Mouse (Mus musculus): ENCODE measurements around the gene Rab34. TPM values are rescaled to one million over a fixed set of nuclear protein-coding genes. Genes with fewer than 3 reads are reported as not detected.

The Rab34 gene
- total and polyA plus RNA-seq, 3 experiments = 0.17 to 1.4 (median 0.50) TPM

- TF ChIP-seq PAX5 (IDR thresholded peaks at IDR 0.05; ENCODE audit: low read length) (no peak), E2F4 (IDR thresholded peaks at IDR 0.05; ENCODE audit: insufficient replicate concordance, low read depth, low read length) (no peak), BHLHE40 (IDR thresholded peaks at IDR 0.05; ENCODE audit: low read depth, low read length) (peak; percentile 52), MYC (IDR thresholded peaks at IDR 0.05; ENCODE audit: low read depth, low read length) (no peak), POLR2AphosphoS2 (IDR thresholded peaks at IDR 0.05; ENCODE audit: low read depth, low read length) (peak; percentile 22; the same call in 1 of the 2 replicates)
Measured at GRCm38 (mm10) chr11:78164924-78165760, 23.1 kb upstream of the Rab34 start, which contains the start of gene Traf4 (continued).

GRCm38 (mm10) chr11:78165761-78166109 is 22.5 kb upstream of the Rab34 start:
- Histone ChIP-seq H3K9ac (ENCODE audit: insufficient read depth, low read depth) (no peak overlapping the region), H3K4me1 (ENCODE audit: control insufficient read depth in 1 of 2, insufficient read depth in 2 of 2) (peaks cover 31 to 68% of the 10 kb centered on the region in 2 experiments), H3K79me2 (replicated peaks; ENCODE audit: control insufficient read depth, extremely low read depth, insufficient read depth, poor library complexity, severe bottlenecking) (peaks cover 33% of the 10 kb centered on the region), H3K27me3 (replicated peaks) (no peaks in the 10 kb centered on the region), H3K4me3 (replicated peaks in 1 of 3; ENCODE audit: low read depth in 2 of 3, low read length in 2 of 3, poor library complexity in 1 of 3) (peak overlapping the region; percentile 13 to 73 (median 37)), H3K4me2 (ENCODE audit: insufficient read depth, low read depth, poor library complexity, severe bottlenecking) (peak overlapping the region; percentile 85), H3K9me3 (replicated peaks; ENCODE audit: low read length) (no peaks in the 10 kb centered on the region), H3K36me3 (replicated peaks in 1 of 2; ENCODE audit: control insufficient read depth in 1 of 2, insufficient read depth in 1 of 2, low read length in 1 of 2) (peaks cover 15 to 37% of the 10 kb centered on the region in 2 experiments), H3K27ac (ENCODE audit: insufficient read depth, low read depth) (no peak overlapping the region)
- DNase-seq (ENCODE audit: extremely low read depth) = no peak
- in situ Hi-C loops (cut with MboI; ENCODE audit: low pct_ligation_motif_present, low pct_unique_long_range_greater_than_20kb, low sequenced_read_pairs) (no loop called here), dilution Hi-C loops (cut with MboI; ENCODE audit: extremely low pct_ligation_motif_present, extremely low pct_unique_long_range_greater_than_20kb, low sequenced_read_pairs) (no loop called here)
- TF ChIP-seq PAX5 (IDR thresholded peaks at IDR 0.05; ENCODE audit: low read length) (no peak), POLR2AphosphoS2 (IDR thresholded peaks at IDR 0.05; ENCODE audit: low read depth, low read length) (0 out of 2 replicates have a peak, but pooled peaks have one; percentile 9), IRF4 (IDR thresholded peaks at IDR 0.05; ENCODE audit: low read depth, low read length) (no peak), MAFK (IDR thresholded peaks at IDR 0.05; ENCODE audit: insufficient replicate concordance, low read length) (no peak), TBP (conservative IDR thresholded peaks at IDR 0.05; ENCODE audit: low read depth, low read length) (no peak), JUND (conservative IDR thresholded peaks at IDR 0.05; ENCODE audit: low read depth, low read length) (no peak), TCF12 (IDR thresholded peaks at IDR 0.05; ENCODE audit: low read depth, low read length) (no peak), USF2 (conservative IDR thresholded peaks at IDR 0.05; ENCODE audit: low read depth, low read length) (no peak)

DNA sequence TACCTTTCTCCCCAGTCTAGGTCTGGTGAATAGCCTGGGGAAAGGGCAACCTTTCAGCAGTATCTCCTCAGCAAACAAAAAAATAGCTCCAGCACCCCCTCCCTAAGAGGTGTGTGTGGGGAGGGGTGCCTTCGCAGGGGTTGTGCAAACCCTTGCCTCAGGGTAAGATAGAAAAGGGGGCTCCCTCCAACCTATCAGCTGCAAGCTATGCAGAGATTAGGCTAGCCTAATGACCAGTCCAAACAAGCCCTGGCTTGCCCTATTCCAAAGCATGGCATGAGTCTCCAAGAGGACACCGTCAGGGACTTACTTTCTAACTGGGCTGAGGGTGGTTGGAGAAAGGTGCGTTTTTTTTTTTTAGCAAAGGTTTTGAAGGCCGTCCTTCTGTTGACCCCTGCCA is 22.1 kb upstream of the Rab34 start:
- dilution Hi-C loops (cut with MboI; ENCODE audit: extremely low pct_ligation_motif_present, extremely low pct_unique_long_range_greater_than_20kb, low sequenced_read_pairs) (no loop called here), in situ Hi-C loops (cut with MboI; ENCODE audit: low pct_ligation_motif_present, low pct_unique_long_range_greater_than_20kb, low sequenced_read_pairs) (no loop called here)
- H3K4me3 ChIP-seq (replicated peaks in 1 of 3; ENCODE audit: low read depth in 2 of 3, low read length in 2 of 3, poor library complexity in 1 of 3) = no peak overlapping the region
- peaks cover 33% of the 10 kb centered on the region for H3K79me2 ChIP-seq (replicated peaks; ENCODE audit: control insufficient read depth, extremely low read depth, insufficient read depth, poor library complexity, severe bottlenecking)
- peaks cover 11 to 37% of the 10 kb centered on the region in 2 experiments for H3K36me3 ChIP-seq (replicated peaks in 1 of 2; ENCODE audit: control insufficient read depth in 1 of 2, insufficient read depth in 1 of 2, low read length in 1 of 2)
- no peak overlapping the region for H3K9ac ChIP-seq (ENCODE audit: insufficient read depth, low read depth)
- H3K4me1 ChIP-seq (ENCODE audit: control insufficient read depth in 1 of 2, insufficient read depth in 2 of 2) = peaks cover 28 to 63% of the 10 kb centered on the region in 2 experiments
- DNase-seq (ENCODE audit: extremely low read depth) = no peak
- TF ChIP-seq CHD2 (IDR thresholded peaks at IDR 0.05; ENCODE audit: low read length) = no peak
- TF ChIP-seq NELFE (IDR thresholded peaks at IDR 0.05; ENCODE audit: low read depth, low read length) = no peak
- TF ChIP-seq MAX (IDR thresholded peaks at IDR 0.05; ENCODE audit: low read length) = no peak
- no peak for TF ChIP-seq TCF12 (IDR thresholded peaks at IDR 0.05; ENCODE audit: low read depth, low read length)
- TF ChIP-seq USF1 (IDR thresholded peaks at IDR 0.05; ENCODE audit: low read depth, low read length) = no peak
- no peak for TF ChIP-seq USF2 (conservative IDR thresholded peaks at IDR 0.05; ENCODE audit: low read depth, low read length)
- no peak for TF ChIP-seq MXI1 (IDR thresholded peaks at IDR 0.05; ENCODE audit: low read depth, low read length)
- no peak overlapping the region for H3K27ac ChIP-seq (ENCODE audit: insufficient read depth, low read depth)
- no peak overlapping the region for H3K4me2 ChIP-seq (ENCODE audit: insufficient read depth, low read depth, poor library complexity, severe bottlenecking)
- H3K9me3 ChIP-seq (replicated peaks; ENCODE audit: low read length) = peaks cover 2% of the 10 kb centered on the region
- no peaks in the 10 kb centered on the region for H3K27me3 ChIP-seq (replicated peaks)
